Mouse (Mus musculus): Measurements from ENCODE around the gene Ranbp10.

GRCm38 (mm10) chr8:105839209-105839608 is 12.1 kb upstream of the Ranbp10 start:
- no peak for TF ChIP-seq EP300 (IDR thresholded peaks at IDR 0.05; ENCODE audit: low read depth)
- TF ChIP-seq CTCF (IDR thresholded peaks at IDR 0.05; ENCODE audit: low read depth) = no peak
